Mouse (Mus musculus) NIH3T3 (cell line): Measurements from ENCODE around the gene Tab2.
A peak's percentile ranks its signal among the peaks of the same experiment; 100 is the strongest.

Experiments
- DNase-seq: peaks from one replicate; pipeline ENCODE4 v3.0.0-alpha.2; 2012; ENCODE audit warnings: low read depth

The Tab2 gene

DNA sequence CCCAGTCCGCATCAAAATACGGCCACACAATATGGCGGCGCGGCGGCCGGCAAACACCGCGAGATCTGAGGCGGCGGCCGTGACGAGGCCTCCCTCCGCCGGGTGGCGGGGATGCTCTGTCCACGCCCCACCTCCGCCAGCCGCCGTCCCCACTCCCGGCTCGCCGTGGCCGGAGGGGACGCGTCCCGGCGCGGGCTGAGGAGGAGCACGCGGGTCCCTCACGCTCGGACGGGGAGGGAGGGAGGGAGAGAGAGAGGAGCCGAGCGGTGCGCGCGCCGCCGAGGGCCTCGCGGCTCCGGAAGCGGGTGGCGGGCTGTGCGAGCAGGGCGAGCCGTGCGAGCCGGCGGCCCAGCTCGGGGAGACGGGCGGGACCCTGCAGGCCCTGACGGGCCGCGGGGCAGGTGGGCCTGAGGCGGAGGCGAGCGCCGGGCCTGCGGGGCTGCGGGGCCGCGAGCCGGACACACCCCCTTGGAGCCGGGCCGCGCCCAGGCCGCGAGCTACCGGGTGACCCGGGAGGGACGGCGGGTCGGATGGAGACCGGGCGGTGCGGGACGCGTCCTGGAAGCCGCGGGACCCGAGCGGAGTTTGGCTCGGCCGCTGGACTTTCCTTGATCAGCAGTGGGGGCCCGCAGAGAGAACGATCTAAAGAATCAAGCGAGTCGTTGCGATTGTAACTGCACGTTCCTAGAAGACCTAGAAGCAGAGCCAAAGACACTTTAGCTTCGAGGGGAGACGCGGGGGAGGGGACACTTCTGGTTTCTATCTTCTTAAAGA, at the start of gene Tab2:
Gene Tab2 (minus strand): TSS at position 3 of the 774 bp plus-strand sequence.
- DNase-seq = peak; percentile 97

DNA sequence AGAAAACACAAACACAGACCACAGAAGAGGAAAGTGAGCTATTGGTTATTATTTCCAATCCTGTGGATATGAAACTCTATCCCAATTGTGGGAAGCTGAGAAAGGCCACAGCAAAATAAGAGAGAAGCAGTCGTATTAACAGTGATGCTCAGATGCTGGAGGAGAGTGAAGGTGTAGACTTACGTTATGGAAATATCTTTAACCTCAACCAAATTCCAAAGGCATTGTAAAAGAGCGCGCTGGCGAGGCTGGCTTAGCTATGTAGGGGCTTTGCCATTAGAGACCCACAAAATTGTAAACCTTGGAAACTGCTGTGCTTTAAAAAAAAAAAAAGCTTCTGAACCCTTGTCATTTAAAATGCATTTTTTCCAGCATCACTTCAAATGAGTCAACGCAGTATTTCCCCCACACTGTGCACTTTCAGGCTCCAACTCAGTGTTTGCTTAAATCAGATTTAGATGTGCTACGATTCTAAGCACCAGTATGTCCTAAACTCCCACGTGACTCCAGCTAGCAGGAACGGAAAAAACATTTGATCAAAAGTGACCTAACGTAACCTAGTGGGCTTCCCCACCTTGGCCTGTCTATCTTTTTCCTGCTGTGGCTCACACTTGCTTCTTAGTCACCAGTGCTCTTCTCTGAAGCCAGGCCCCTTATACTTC, 36.4 kb upstream of the Tab2 start:
- DNase-seq = no peak

DNA sequence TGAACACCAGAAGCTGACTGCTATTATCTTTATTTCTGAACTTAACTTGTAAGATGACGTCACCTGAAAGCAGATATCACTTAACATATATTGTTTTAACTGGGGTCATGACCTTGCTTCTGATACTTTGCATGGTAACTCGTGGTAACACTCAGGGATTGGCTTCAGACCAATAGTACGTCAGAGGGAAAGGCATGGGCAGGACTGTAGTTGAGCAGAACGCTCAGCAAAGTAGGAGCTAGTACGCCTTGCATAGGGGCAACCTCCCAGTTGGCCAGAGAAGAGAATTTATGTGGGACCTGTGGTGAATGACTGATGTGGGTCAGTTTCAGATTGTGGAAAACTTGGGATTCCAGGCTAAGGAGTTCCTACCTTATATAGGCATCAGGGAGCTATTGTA, 35.6 kb upstream of the Tab2 start:
- peak; percentile 19 for DNase-seq

GRCm38 (mm10) chr10:7987521-7987920, 31.5 kb upstream of the Tab2 start:
- DNase-seq = no peak

DNA sequence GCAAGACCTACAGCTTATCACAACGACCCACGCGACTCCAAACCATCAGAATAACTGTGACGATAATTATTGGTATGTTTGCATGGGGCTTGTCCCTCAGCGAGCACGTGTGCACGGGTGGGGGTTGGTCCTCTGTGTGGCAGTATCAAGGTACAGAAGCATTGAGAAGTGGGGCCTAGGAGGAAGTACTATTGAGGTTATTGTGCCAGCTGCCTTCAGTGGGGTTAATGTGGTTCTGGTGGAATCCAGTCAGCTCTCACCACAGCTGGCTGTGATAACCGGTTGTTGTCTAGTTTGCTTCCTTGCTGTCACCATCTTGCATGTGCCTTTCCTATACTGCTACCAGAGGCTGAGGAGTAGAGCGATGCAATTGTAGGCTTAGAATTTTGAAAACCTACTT, 20.4 kb upstream of the Tab2 start:
- no peak for DNase-seq

DNA sequence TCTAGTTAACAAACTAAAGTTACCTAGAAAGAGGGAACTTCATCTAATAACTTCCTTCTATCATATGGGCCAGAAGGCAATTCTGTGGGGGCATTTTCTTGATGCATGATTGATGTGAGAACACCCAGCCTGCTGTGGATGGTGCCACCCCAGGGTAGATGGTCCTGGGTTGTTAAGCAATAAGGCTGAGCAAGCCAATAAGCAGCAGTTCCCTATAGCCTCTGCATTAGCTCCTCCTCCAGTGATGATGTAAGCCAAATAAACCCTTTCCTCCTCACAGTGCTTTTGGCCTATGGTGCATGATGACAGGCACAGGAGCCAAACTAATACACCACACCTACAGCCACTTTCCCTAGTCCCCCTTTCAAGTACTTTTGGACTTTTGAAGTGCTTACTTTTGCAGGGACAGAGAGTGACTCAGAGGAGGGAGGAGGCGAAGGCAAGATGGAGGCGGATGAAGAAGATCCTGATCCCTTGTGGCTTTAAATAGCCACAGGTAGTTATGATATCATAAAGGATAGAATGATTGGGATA, 12.8 kb upstream of the Tab2 start:
- no peak for DNase-seq

DNA sequence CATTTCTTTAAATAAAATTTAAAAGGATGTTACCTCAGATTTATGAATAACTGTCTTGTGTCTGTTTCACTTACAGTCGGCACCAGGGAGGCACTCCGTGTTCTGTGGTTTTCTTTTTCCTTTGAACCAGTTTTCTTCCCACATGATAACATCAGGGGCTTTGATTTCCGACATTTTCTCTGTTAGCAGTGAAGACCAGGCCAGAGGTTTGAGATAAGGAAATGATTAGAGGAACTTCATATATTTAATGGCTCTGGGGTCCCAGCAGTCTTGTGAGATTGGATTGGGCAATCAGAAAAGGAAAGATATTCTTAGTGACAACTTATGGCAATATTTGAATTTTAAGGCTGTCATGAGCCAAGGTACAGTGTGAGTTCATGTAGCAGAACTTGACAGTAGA, 11.1 kb upstream of the Tab2 start:
- DNase-seq = no peak

DNA sequence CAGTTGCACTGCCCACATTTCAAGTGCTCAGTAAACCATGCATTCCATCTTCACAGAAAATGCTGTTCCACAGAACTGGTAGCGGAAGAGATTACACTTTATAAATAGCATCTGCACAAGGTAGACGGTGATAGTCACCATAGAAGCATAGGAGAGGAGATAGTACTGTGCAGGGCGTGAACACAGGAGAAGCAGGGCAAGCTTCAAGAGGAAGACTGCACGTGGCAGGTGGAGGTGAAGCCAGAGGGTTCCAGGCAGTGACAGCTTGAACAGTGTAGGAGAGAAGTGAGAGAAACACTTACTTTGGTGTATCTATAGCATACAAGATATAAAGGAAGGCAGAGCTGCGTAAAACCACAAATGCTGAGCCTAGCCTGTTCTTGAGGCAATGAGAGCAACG, 3.0 kb upstream of the Tab2 start:
- no peak for DNase-seq

DNA sequence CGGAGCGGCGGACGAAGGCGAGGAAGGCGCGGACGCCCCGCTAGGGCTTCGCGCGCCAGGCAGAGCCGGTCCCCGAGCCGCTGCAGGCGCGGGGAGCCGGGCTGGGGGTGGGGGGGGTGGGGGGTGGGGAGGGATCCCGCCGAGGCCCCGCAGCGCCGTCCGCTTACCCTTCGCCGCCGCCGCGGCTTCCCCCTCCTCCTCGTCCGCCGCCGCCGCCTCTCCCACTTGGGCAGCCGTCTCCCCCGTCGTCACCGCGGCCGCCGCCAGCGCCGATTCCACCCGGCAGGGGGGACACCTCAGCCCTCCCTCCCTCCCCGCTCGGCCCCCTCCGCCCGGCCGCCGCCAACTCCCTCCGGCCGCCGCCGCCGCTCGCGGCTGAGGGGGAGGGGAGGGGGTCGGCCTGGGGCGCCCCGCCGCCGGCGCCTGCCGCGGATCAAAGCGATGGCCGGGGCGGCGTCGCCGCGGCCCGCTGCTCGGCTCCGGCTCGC, 352 bp downstream of the Tab2 start:
- DNase-seq = peak; percentile 61

DNA sequence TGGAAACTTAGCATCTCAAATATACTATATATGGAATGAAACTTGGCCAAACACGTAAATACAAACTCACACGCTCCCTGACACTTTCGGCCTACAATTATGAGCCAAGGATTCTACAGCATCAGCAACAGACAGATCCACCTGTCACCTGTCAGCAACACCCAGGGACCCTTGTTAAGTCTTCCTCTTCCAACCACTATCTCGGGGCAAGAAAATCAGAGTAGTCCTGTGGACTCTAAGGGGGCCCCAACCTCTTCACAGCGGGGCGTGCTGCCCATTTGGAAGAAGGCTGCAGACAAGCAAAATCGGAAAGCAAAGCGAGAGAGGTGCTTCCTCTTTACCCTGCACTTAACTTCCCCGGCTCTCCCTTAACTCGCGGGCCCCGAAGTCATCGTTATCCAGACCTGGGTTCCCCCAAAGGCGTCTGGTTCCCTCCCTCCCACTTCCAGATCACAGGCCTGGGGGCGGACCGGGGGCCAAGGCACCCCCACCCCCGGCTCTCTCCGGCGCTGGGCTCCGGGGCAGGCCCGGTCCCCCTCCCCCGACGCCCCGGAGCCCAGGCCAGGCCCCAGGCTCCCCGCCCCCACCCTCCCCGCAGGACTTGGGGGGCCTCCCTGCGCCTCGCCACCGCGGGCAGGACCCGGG, 919 bp downstream of the Tab2 start:
- peak; percentile 51 for DNase-seq

DNA sequence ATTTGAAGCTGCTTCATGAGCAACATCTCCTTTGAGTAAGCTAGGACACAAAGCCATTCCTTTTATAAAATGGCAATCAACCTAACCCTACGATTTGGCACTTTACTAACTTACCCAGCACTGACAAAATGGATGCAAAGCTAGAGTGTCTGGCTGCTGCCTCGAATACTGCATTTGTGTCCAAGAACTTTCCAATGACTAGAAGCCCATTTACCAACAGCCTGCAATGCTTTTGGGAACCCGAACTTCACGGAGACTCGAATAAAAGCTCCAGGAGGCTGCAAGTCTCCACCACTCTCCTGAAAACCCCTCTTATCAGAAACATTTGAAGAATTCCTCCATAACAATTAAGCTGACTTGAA, 1.4 kb downstream of the Tab2 start:
- DNase-seq = peak; percentile 42

DNA sequence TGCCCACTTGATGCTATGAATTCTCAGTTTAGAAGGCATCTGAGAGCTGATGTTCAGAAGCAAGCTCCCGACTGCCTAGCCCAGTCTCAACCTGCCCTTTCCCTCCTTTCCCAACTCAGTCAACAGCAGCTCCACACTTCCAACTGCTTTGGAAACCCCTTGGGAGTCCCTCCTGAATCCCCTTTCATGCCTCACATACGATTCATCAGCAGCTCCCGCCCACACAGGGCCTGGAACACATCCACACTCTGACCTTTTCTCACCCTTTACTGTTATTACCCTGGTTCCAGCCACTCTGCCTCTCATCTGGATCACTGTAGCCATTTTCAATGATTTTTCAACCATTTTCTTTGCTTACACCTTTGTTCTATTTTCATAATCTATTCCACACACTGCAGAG, 13.0 kb downstream of the Tab2 start:
- DNase-seq = peak; percentile 86

DNA sequence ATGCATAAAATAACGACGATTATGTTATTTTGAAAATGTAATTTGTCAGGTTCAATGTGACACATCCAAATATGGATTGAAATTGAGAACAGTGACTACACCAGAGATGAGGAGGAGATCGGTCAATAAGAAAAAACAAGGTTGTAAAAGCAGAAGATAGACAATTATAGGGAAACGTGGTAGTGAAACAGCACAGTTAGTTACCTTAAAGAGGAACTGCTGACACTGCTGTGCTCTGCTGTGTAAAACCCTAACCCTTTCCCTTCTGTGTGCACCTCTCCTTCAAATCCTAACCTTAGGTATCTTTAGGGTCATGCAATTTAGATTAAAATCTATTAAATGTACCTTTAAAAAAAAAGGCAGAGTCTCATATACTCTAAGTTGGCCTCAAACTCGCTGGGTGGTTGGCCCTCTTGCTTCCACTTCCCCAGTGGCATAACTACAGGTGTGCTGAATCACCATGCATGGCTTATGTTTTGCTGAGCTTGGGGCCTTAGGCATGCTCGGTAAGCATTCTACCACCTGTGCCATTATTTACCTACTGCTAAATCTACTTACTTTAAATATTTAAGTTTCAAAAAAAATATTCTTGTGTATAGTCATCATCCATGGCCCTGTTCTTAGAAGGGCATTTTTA, 19.4 kb downstream of the Tab2 start:
- no peak for DNase-seq

GRCm38 (mm10) chr10:7932958-7933357, 23.1 kb downstream of the Tab2 start:
- DNase-seq = no peak

- no peak for DNase-seq
Observed at GRCm38 (mm10) chr10:7928996-7929395, 27.0 kb downstream of the Tab2 start.

DNA sequence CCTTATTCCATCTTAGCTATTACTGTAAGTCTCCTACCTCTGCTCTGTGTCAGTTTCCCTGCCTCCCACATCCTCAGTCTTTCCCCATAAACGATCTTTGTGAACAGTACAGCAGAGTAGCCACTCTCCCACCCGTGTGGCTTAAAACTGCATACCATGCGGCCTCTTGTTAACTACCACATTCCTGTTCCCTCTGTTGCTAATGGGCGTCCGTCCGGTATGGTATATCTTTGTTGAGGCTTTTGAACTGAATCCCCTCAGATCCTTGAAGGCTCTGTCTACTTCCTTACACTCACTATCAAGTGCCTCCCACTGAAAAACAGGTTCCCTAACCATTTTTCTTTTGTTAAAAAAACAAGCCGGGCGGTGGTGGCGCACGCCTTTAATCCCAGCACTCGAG, 30.5 kb downstream of the Tab2 start:
- DNase-seq = no peak

DNA sequence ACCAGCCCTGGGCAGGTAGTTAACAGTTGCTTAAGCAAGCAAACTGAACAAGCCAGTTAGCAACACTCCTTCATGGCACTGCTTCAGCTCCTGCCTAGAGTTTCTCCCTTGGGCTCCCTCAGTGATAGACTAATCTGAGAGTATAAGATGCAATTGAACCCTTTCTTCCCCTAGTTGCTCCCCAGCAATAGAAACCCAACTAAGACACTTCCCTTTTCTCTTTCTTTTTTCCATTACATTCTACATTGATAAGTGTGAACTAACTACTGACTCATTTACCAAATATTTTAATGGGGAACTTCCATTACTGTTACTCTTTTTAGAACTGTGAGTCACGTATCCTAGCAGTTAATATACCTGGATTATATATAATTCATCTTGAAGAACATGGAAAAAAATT, 32.6 kb downstream of the Tab2 start:
- DNase-seq = no peak

GRCm38 (mm10) chr10:7911268-7911667, 44.8 kb downstream of the Tab2 start:
- DNase-seq = no peak

DNA sequence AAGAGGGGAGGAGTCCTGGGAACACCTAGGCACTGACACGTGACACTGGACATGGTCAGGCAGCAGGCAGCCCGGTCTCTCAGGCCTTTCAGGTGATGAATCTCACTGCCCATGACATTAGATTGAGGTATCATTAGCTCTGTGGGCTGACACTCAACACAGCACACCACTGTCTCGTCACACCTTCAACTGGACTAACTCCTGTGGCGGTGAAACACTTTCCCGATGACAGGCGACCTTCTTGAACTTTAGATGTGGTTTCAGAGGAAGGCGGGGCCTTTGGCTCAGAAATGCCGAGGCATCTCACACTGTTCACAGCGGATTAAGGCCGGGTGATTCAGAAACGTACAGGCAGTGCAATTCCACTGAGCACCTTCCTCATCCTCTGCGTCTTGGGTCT, 48.9 kb downstream of the Tab2 start:
- DNase-seq = no peak

DNA sequence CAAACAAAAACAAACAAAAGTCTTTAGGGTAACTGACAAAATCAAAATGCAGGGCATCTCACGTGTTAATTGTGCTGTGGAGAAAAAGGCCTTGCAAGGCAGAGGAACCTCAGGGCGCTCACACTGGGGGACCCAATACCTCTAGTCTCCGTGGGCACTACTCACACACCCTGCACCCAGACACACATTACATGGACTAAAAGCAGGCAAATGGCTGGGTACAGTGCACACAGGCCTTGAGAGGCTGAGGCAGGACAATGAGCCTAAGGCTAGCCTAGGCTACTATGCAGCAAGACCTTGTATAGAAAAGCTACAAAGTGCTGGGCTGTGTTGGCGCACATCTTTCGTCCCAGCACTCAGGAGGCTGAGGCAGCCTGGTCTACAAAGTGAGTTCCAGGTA, 51.9 kb downstream of the Tab2 start:
- DNase-seq = no peak

GRCm38 (mm10) chr10:7900719-7901627, 55.1 kb downstream of the Tab2 start:
- DNase-seq = no peak
